Mouse (Mus musculus) liver, adult 2 months (tissue): ENCODE data around the gene Naa15.

Experiments
- CTCF ChIP-seq: fragments of 200-500 bp; IDR thresholded peaks from 2 replicates; pipeline ENCODE4 v1.5.1; 2011; ENCODE audit warnings: low read depth, low read length, control low read depth
- POLR2A ChIP-seq: fragments of 200-500 bp; IDR thresholded peaks from 2 replicates; pipeline ENCODE4 v1.6.1; 2011; ENCODE audit warnings: low read length, control low read depth; ENCODE audit not compliant: insufficient read depth; ENCODE audit errors: extremely low read depth

DNA sequence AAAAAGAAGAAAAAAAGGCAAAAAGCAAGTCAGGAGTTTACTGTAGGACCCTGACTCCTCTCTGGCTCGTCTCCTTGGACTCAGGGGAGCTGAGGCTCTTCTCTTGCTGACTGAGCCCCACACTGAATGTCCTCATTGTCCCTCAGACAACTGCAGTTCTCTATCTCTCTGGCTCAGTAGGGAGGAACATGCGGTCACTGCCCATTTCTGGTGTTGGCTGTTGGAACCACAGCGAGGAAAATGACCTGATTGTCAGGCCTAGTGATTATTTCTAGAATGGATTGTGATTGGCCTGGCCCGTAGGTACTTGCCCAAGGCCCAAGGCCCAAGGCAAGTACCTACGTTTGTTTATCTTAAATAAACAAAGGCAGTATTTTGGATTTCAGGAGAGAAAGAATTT is 83.7 kb downstream of the Naa15 start:
- TF ChIP-seq POLR2A: no peak
- no peak for TF ChIP-seq CTCF
